Mouse (Mus musculus): ENCODE measurements around the gene Adamts8. TPM values are rescaled to one million over a fixed set of nuclear protein-coding genes. Genes with fewer than 3 reads are reported as not detected.
A peak's percentile ranks its signal among the peaks of the same experiment; 100 is the strongest.

The Adamts8 gene
- polyA plus RNA-seq, 1 experiment from 2014 or later: 8.8 TPM

DNA sequence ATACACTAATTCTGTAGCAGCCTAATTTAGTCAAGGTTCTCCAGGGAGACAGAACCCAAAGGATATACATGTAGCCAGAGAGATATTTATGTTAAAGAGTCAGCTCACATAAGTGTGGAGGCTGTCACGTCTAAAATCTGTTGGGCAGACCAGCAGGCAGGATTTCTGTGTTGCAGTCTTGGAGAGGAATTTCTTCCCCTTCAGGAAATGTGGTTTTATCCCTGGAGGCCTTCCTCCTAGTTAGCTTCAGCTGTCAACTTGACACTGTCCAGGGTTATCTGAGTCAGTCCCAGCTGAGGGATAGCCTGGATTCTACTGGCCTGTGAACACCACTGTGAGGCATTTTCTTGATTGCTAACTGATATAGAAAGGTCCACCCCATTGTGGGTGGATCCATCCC is 69.2 kb downstream of the Adamts8 start:
- WGBS: 36% methylated on average over 1 of the region's 1 CpGs
- no peak for DNase-seq (ENCODE audit: low spot score)
- Histone ChIP-seq H3K27ac (replicated peaks) (no peak overlapping the region), H3K9me3 (ENCODE audit: control insufficient read depth, low read length) (no peaks in the 10 kb centered on the region), H3K36me3 (ENCODE audit: control insufficient read depth, insufficient read depth, low read length) (no peaks in the 10 kb centered on the region), H3K4me3 (ENCODE audit: low read depth, low read length) (no peak overlapping the region), H3K4me2 (replicated peaks; ENCODE audit: low read depth) (no peak overlapping the region), H3K9ac (ENCODE audit: low read length) (no peak overlapping the region), H3K27me3 (ENCODE audit: control insufficient read depth, insufficient read depth, low read length) (no peaks in the 10 kb centered on the region), H3K4me1 (replicated peaks; ENCODE audit: control insufficient read depth, insufficient read depth) (no peaks in the 10 kb centered on the region)
- ATAC-seq (ENCODE audit: low FRiP score, low TSS enrichment): peak; percentile 18; the same call in 1 of the 2 replicates
- TF ChIP-seq EP300 (optimal IDR thresholded peaks at IDR 0.05) (no peak), CTCF (IDR thresholded peaks at IDR 0.05; ENCODE audit: low read depth) (no peak)

DNA sequence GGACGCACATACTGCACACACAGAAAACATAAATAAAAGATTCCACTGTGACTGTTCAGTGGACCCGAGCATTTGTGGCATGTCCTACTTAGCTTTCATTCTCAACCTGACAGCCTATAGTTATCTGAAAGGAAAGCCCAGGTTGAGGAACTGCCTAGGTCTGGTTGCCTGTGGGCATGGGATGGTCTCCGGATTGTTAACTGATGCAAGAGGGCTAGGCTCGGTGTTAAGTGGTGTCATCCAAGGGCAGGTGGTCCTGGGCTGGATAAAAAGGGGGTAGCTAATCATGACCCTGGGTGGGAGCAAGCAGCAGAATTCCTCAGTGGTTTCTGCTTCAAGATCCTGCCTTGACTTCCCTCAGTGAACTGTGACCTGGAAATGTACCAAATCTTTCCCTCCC is 70.3 kb downstream of the Adamts8 start:
- DNase-seq (ENCODE audit: low spot score) (no peak), ATAC-seq (ENCODE audit: low FRiP score, low TSS enrichment) (no peak)
- H3K27me3 ChIP-seq (ENCODE audit: control insufficient read depth, insufficient read depth, low read length): no peaks in the 10 kb centered on the region
- TF ChIP-seq CTCF (IDR thresholded peaks at IDR 0.05; ENCODE audit: low read depth) (no peak), EP300 (optimal IDR thresholded peaks at IDR 0.05) (no peak)
- 81% methylated on average over 4 of the region's 4 CpGs for WGBS
- no peak overlapping the region for H3K4me3 ChIP-seq (ENCODE audit: low read depth, low read length)
- no peak overlapping the region for H3K27ac ChIP-seq (replicated peaks)
- H3K9ac ChIP-seq (ENCODE audit: low read length): no peak overlapping the region
- H3K36me3 ChIP-seq (ENCODE audit: control insufficient read depth, insufficient read depth, low read length): no peaks in the 10 kb centered on the region
- H3K4me1 ChIP-seq (replicated peaks; ENCODE audit: control insufficient read depth, insufficient read depth): no peaks in the 10 kb centered on the region
- no peaks in the 10 kb centered on the region for H3K9me3 ChIP-seq (ENCODE audit: control insufficient read depth, low read length)
- no peak overlapping the region for H3K4me2 ChIP-seq (replicated peaks; ENCODE audit: low read depth)

DNA sequence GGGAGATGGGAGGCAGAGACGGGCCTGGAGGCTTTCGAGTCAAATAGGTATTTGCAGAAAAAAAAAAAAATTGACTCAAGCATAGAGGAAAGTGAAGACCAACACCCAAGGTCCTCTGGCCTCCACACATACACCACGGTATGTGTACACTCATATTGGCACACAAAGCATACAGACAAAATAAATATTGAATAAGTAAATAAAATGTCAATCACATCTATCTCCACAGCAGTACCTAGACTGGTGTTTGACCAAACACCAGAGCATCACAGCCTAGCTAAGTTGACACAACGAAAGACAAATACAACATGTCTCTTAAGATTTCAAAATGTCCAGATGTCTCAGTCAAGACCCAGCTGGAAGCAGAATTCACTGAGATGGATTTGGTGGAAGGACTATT is 71.1 kb downstream of the Adamts8 start:
- Histone ChIP-seq H3K9me3 (ENCODE audit: control insufficient read depth, low read length) (no peaks in the 10 kb centered on the region), H3K27me3 (ENCODE audit: control insufficient read depth, insufficient read depth, low read length) (no peaks in the 10 kb centered on the region), H3K4me2 (replicated peaks; ENCODE audit: low read depth) (no peak overlapping the region), H3K36me3 (ENCODE audit: control insufficient read depth, insufficient read depth, low read length) (no peaks in the 10 kb centered on the region), H3K4me1 (replicated peaks; ENCODE audit: control insufficient read depth, insufficient read depth) (no peaks in the 10 kb centered on the region), H3K4me3 (ENCODE audit: low read depth, low read length) (no peak overlapping the region), H3K9ac (ENCODE audit: low read length) (no peak overlapping the region), H3K27ac (replicated peaks) (no peak overlapping the region)
- 50% methylated on average over 4 of the region's 4 CpGs for WGBS
- no peak for TF ChIP-seq EP300 (optimal IDR thresholded peaks at IDR 0.05)
- TF ChIP-seq CTCF (IDR thresholded peaks at IDR 0.05; ENCODE audit: low read depth): no peak
- ATAC-seq (ENCODE audit: low FRiP score, low TSS enrichment) (no peak), DNase-seq (ENCODE audit: low spot score) (no peak)

Other genes with a start within 250 kb of the Adamts8 start
- 1.9 and 2.6 TPM in 2 replicates for gene Adamts15, start 20.1 kb upstream of the Adamts8 start, polyA plus RNA-seq (2015; fragmentation: Nextera tagmentation; extraction: Ambion mirVana)
- gene Zbtb44, start 88.1 kb downstream of the Adamts8 start, polyA plus RNA-seq (2015; fragmentation: Nextera tagmentation; extraction: Ambion mirVana): 6.5 and 8.2 TPM in 2 replicates
- gene St14, start 189.3 kb downstream of the Adamts8 start, polyA plus RNA-seq (2015; fragmentation: Nextera tagmentation; extraction: Ambion mirVana): 60.4 and 61.6 TPM in 2 replicates